ENCODE assay signal across 9 mouse cellular contexts in genomic region chr3:137919398-137919797, GRCm38 (mm10). TPM values are rescaled to one million over a fixed set of nuclear protein-coding genes. Genes with fewer than 3 reads are reported as not detected.
DNase-seq lines count a peak whose midpoint lies in the region; ATAC-seq and TF ChIP-seq lines count a peak whose summit lies in the region.
"Had no signal": no experiment of that assay in that cellular context is flagged by ENCODE, and none has a peak within 500 bp of the region (broad histone marks: within the 10 kb centered on the region; RNA-seq: fewer than 3 reads in every experiment).

No protein-coding gene starts in this region.

- H3K27me3 ChIP-seq in cerebellum, adult 2 months (ENCODE audit: control insufficient read depth, insufficient read depth, low read length): no peaks in the 10 kb centered on the region
- H3K27me3 ChIP-seq in megakaryocyte, embryonic 14.5 days (replicated peaks): no peaks in the 10 kb centered on the region
- H3K27me3 ChIP-seq in limb, embryonic 13.5 days: no peaks in the 10 kb centered on the region
- H3K27me3 ChIP-seq in stomach, embryonic 15.5 days (replicated peaks): no peaks in the 10 kb centered on the region

- no peak for TF ChIP-seq POLR2A in cerebellum, adult 2 months (IDR thresholded peaks at IDR 0.05; ENCODE audit: borderline replicate concordance, insufficient read depth, low read length)

- H3K36me3 ChIP-seq in megakaryocyte, embryonic 14.5 days (replicated peaks; ENCODE audit: low read length): peaks cover 53% of the 10 kb centered on the region
- H3K36me3 ChIP-seq in limb, embryonic 13.5 days: peaks cover 23% of the 10 kb centered on the region
- no peaks in the 10 kb centered on the region for H3K36me3 ChIP-seq in stomach, embryonic 15.5 days

- peak overlapping the region; percentile 88 for H3K4me3 ChIP-seq in cerebellum, adult 2 months (replicated peaks; ENCODE audit: insufficient read depth, low read depth, low read length)
- peak overlapping the region; percentile 97 for H3K4me3 ChIP-seq in megakaryocyte, embryonic 14.5 days (replicated peaks)
- H3K4me3 ChIP-seq in limb, embryonic 13.5 days: peak overlapping the region; percentile 92
- peak overlapping the region; percentile 90 for H3K4me3 ChIP-seq in stomach, embryonic 15.5 days (replicated peaks)

- peak overlapping the region; percentile 86 for H3K9ac ChIP-seq in limb, embryonic 13.5 days
- H3K9ac ChIP-seq in stomach, embryonic 15.5 days: no peak overlapping the region

- peaks cover 6% of the 10 kb centered on the region; the same call in 1 of the 2 replicates for H3K4me1 ChIP-seq in cerebellum, adult 2 months (ENCODE audit: control insufficient read depth, insufficient read depth, low read length)
- H3K4me1 ChIP-seq in megakaryocyte, embryonic 14.5 days: peaks cover 38% of the 10 kb centered on the region
- H3K4me1 ChIP-seq in limb, embryonic 13.5 days: peaks cover 16% of the 10 kb centered on the region
- H3K4me1 ChIP-seq in stomach, embryonic 15.5 days: peaks cover 13% of the 10 kb centered on the region; the same call in 1 of the 2 replicates

- DNase-seq in cerebellum, adult 2 months: no peak
- DNase-seq in ovary, postnatal 10 days (ENCODE audit: low spot score): no peak
- no peak for DNase-seq in left cerebral cortex, postnatal 25 days (ENCODE audit: low spot score in 2 of 2)
- DNase-seq: kidney, postnatal 25 days had no signal

- peak overlapping the region; percentile 84 for H3K4me2 ChIP-seq in limb, embryonic 13.5 days (replicated peaks)
- peak overlapping the region; percentile 77 for H3K4me2 ChIP-seq in stomach, embryonic 15.5 days

- H3K27ac ChIP-seq in cerebellum, adult 2 months (ENCODE audit: insufficient read depth, low read length): no peak overlapping the region
- no peak overlapping the region for H3K27ac ChIP-seq in limb, embryonic 13.5 days
- H3K27ac ChIP-seq in stomach, embryonic 15.5 days: no peak overlapping the region

- no peak for TF ChIP-seq CTCF in cerebellum, adult 2 months (IDR thresholded peaks at IDR 0.05; ENCODE audit: borderline replicate concordance, insufficient read depth, low read depth, low read length)

- 82% methylated on average over 7 of the region's 7 CpGs for WGBS in cerebellum, adult 2 months
- 87% methylated on average over 7 of the region's 7 CpGs for WGBS in limb, embryonic 13.5 days
- WGBS in stomach, embryonic 15.5 days: 89% methylated on average over 7 of the region's 7 CpGs

- intact Hi-C loops in left cerebral cortex, postnatal 25 days (cut with DNase I): loop anchor here (5.0 to 10.0 kb wide), 2 partner anchors 145 to 148 kb away; partner anchors contain the start of genes 1110002E22Rik and Gm5105

- no peak for ATAC-seq in cerebellum, adult (ENCODE audit: insufficient number of reproducible peaks, low FRiP score, low TSS enrichment)
- ATAC-seq in megakaryocyte, adult 5-6 weeks (ENCODE audit: poor library complexity, severe bottlenecking): no peak
- ATAC-seq in limb, embryonic 13.5 days (ENCODE audit: low FRiP score, low read depth): no peak
- no peak for ATAC-seq in stomach, embryonic 15.5 days (ENCODE audit: insufficient read depth, low FRiP score, low read depth)

- no peaks in the 10 kb centered on the region for H3K9me3 ChIP-seq in megakaryocyte, embryonic 14.5 days
- H3K9me3 ChIP-seq in limb, embryonic 13.5 days: no peaks in the 10 kb centered on the region
- H3K9me3 ChIP-seq in stomach, embryonic 15.5 days: no peaks in the 10 kb centered on the region

RNA-seq across cellular contexts. Expression of gene Lamtor3, which starts 1.1 kb away (rescaled TPM):
- 92.8 and 95.0 TPM in 2 replicates for polyA plus RNA-seq in cerebellum, adult 2 months (2012; rRNA removed)
- polyA plus RNA-seq in megakaryocyte, embryonic 14.5 days (2012; ENCODE audit: insufficient read depth, low replicate concordance): 5.9 and 25.2 TPM in 2 replicates
- total RNA-seq in megakaryocyte, adult 5-6 weeks (2015): 107 and 129 TPM in 2 replicates
- 102 and 112 TPM in 2 replicates for total RNA-seq in megakaryocyte, adult 5-6 weeks (2017)
- polyA plus RNA-seq in limb, embryonic 13.5 days (2015; fragmentation: Nextera tagmentation; extraction: Ambion mirVana): 108 and 114 TPM in 2 replicates
- 107 and 111 TPM in 2 replicates for polyA plus RNA-seq in stomach, embryonic 15.5 days (2015; fragmentation: Nextera tagmentation; extraction: Ambion mirVana)
- total RNA-seq in left cerebral cortex, postnatal 25 days (2021): 10 to 100 TPM; 75.1 to 76.3 TPM

RNA-seq across cellular contexts. Expression of gene Dnajb14, which starts 51.9 kb away (rescaled TPM):
- polyA plus RNA-seq in cerebellum, adult 2 months (2012; rRNA removed): 25.6 and 27.4 TPM in 2 replicates
- 0.76 and 2.5 TPM in 2 replicates for polyA plus RNA-seq in megakaryocyte, embryonic 14.5 days (2012; ENCODE audit: insufficient read depth, low replicate concordance)
- 32.0 and 33.3 TPM in 2 replicates for total RNA-seq in megakaryocyte, adult 5-6 weeks (2015)
- 26.9 and 32.6 TPM in 2 replicates for total RNA-seq in megakaryocyte, adult 5-6 weeks (2017)
- polyA plus RNA-seq in limb, embryonic 13.5 days (2015; fragmentation: Nextera tagmentation; extraction: Ambion mirVana): 11.3 and 11.5 TPM in 2 replicates
- polyA plus RNA-seq in stomach, embryonic 15.5 days (2015; fragmentation: Nextera tagmentation; extraction: Ambion mirVana): 10.6 and 12.3 TPM in 2 replicates
- total RNA-seq in left cerebral cortex, postnatal 25 days (2021): 10 to 100 TPM; 44.5 to 46.3 TPM

RNA-seq across cellular contexts. Expression of gene H2afz, which starts 55.1 kb away (rescaled TPM):
- 409 and 430 TPM in 2 replicates for polyA plus RNA-seq in cerebellum, adult 2 months (2012; rRNA removed)
- polyA plus RNA-seq in megakaryocyte, embryonic 14.5 days (2012; ENCODE audit: insufficient read depth, low replicate concordance): 1,556 and 2,515 TPM in 2 replicates
- 1,652 and 1,948 TPM in 2 replicates for total RNA-seq in megakaryocyte, adult 5-6 weeks (2015)
- total RNA-seq in megakaryocyte, adult 5-6 weeks (2017): 1,300 and 1,333 TPM in 2 replicates
- 1,866 and 1,908 TPM in 2 replicates for polyA plus RNA-seq in limb, embryonic 13.5 days (2015; fragmentation: Nextera tagmentation; extraction: Ambion mirVana)
- polyA plus RNA-seq in stomach, embryonic 15.5 days (2015; fragmentation: Nextera tagmentation; extraction: Ambion mirVana): 1,483 and 1,616 TPM in 2 replicates
- 100 to 1,000 TPM; 156 to 186 TPM for total RNA-seq in left cerebral cortex, postnatal 25 days (2021)
